Mouse (Mus musculus) layer of hippocampus, adult 9-11 months (tissue): ENCODE measurements around the gene Zfp648.

Experiments used
- DNase-seq: peaks from one replicate; pipeline ENCODE4 v3.0.0; 2022

Gene Zfp648

GRCm38 (mm10) chr1:154200955-154201722 lies at the start of gene Zfp648:
TSS of gene Zfp648 (plus strand) at chr1:154201187.
- DNase-seq: no peak

GRCm38 (mm10) chr1:154152539-154152938 lies 48.4 kb upstream of the Zfp648 start:
- DNase-seq: no peak

GRCm38 (mm10) chr1:154153800-154154199 lies 47.2 kb upstream of the Zfp648 start:
- no peak for DNase-seq

- DNase-seq: peak; percentile 83
Observed at GRCm38 (mm10) chr1:154156177-154157062, 44.6 kb upstream of the Zfp648 start.

- peak; percentile 33 for DNase-seq
Observed at GRCm38 (mm10) chr1:154157131-154157530, 43.9 kb upstream of the Zfp648 start.

- no peak for DNase-seq
Observed at GRCm38 (mm10) chr1:154167696-154168095, 33.3 kb upstream of the Zfp648 start.

GRCm38 (mm10) chr1:154175334-154175733 lies 25.7 kb upstream of the Zfp648 start:
- peak; percentile 76 for DNase-seq

GRCm38 (mm10) chr1:154177781-154178180 lies 23.2 kb upstream of the Zfp648 start:
- DNase-seq: no peak

GRCm38 (mm10) chr1:154178541-154179155 lies 22.3 kb upstream of the Zfp648 start:
- no peak for DNase-seq

- DNase-seq: peak; percentile 81
Observed at GRCm38 (mm10) chr1:154180952-154181351, 20.0 kb upstream of the Zfp648 start.

- no peak for DNase-seq
Observed at GRCm38 (mm10) chr1:154182396-154183076, 18.5 kb upstream of the Zfp648 start.

- no peak for DNase-seq
Observed at GRCm38 (mm10) chr1:154183077-154183751, 17.8 kb upstream of the Zfp648 start.

- DNase-seq: no peak
Observed at GRCm38 (mm10) chr1:154188229-154188628, 12.8 kb upstream of the Zfp648 start.

GRCm38 (mm10) chr1:154188631-154189030 lies 12.4 kb upstream of the Zfp648 start:
- no peak for DNase-seq

- peak; percentile 59 for DNase-seq
Observed at GRCm38 (mm10) chr1:154189842-154190530, 11.0 kb upstream of the Zfp648 start.

- DNase-seq: no peak
Observed at GRCm38 (mm10) chr1:154198896-154199295, 2.1 kb upstream of the Zfp648 start.

GRCm38 (mm10) chr1:154202580-154202979 lies 1.6 kb downstream of the Zfp648 start:
- DNase-seq: peak; percentile 52

- no peak for DNase-seq
Observed at GRCm38 (mm10) chr1:154203386-154203785, 2.4 kb downstream of the Zfp648 start.

GRCm38 (mm10) chr1:154204652-154205573 lies 3.9 kb downstream of the Zfp648 start:
- no peak for DNase-seq

GRCm38 (mm10) chr1:154219991-154220390 lies 19.0 kb downstream of the Zfp648 start:
- DNase-seq: no peak
